Mouse (Mus musculus) liver, postnatal 0 days (tissue): ENCODE measurements around the gene Plppr3.

Experiments used
- CTCF ChIP-seq: sonication (generic); IDR thresholded peaks from 2 replicates; pipeline ENCODE4 v1.5.1; 2016; ENCODE audit warnings: antibody characterized with exemption, low read depth
- EP300 ChIP-seq: IDR thresholded peaks from 2 replicates; pipeline ENCODE4 v1.6.1; 2016; ENCODE audit warnings: antibody characterized with exemption, low read depth, mild to moderate bottlenecking

GRCm38 (mm10) chr10:79832786-79833181 is 41.6 kb downstream of the Plppr3 start:
- TF ChIP-seq CTCF (no peak), EP300 (no peak)
